Mouse (Mus musculus): ENCODE measurements around the gene Aup1.

GRCm38 (mm10) chr6:83078324-83078858, 24.1 kb downstream of the Aup1 start:
- TF ChIP-seq CTCF (conservative IDR thresholded peaks at IDR 0.05; ENCODE audit: insufficient read depth, insufficient read length, low read depth, low read length): peak; percentile 48; the same call in 1 of the 2 replicates
- TF ChIP-seq POLR2A (IDR thresholded peaks at IDR 0.05; ENCODE audit: low read depth, low read length): peak; percentile 32
